Comparison of ENCODE assay signal across 18 mouse cellular contexts in genomic region chr9:99182121-99182520, GRCm38 (mm10). TPM values are rescaled to one million over a fixed set of nuclear protein-coding genes. Genes with fewer than 3 reads are reported as not detected.
DNase-seq lines count a peak whose midpoint lies in the region; ATAC-seq and TF ChIP-seq lines count a peak whose summit lies in the region.
"Had no signal": no experiment of that assay in that cellular context is flagged by ENCODE, and none has a peak within 500 bp of the region (broad histone marks: within the 10 kb centered on the region; RNA-seq: fewer than 3 reads in every experiment).

No protein-coding gene starts in this region.

- no peaks in the 10 kb centered on the region for H3K4me1 ChIP-seq in spleen, adult 2 months (ENCODE audit: control insufficient read depth, insufficient read depth, insufficient read length)
- no peaks in the 10 kb centered on the region for H3K4me1 ChIP-seq in intestine, embryonic 16.5 days (ENCODE audit: control insufficient read depth, insufficient read depth, low read length)
- no peaks in the 10 kb centered on the region for H3K4me1 ChIP-seq in intestine, embryonic 15.5 days (replicated peaks)
- H3K4me1 ChIP-seq: kidney, embryonic 15.5 days; limb, embryonic 10.5 days had no signal

- DNase-seq in spleen, adult 2 months (ENCODE audit: low read depth in 1 of 2, low spot score in 2 of 2), result no peak
- no peak for DNase-seq in spleen, adult 12 weeks (ENCODE audit: low spot score)
- DNase-seq in liver, result peak; percentile 41
- DNase-seq in lung, postnatal 14 days, result peak; percentile 1
- DNase-seq in cerebellum, postnatal 4 days (ENCODE audit: low spot score in 2 of 2), result no peak
- no peak for DNase-seq in urinary bladder, postnatal 10 days (ENCODE audit: low spot score)
- DNase-seq: cerebellum, postnatal 14 days; gastrocnemius, adult 2 months had no signal

- H3K9me3 ChIP-seq in intestine, embryonic 16.5 days (ENCODE audit: control insufficient read depth, low read length), result no peaks in the 10 kb centered on the region
- H3K9me3 ChIP-seq in intestine, embryonic 15.5 days, result no peaks in the 10 kb centered on the region
- H3K9me3 ChIP-seq: embryonic facial prominence, embryonic 13.5 days; forebrain, embryonic 13.5 days; heart, embryonic 13.5 days; kidney, embryonic 15.5 days; limb, embryonic 10.5 days had no signal

- H3K36me3 ChIP-seq in spleen, adult 2 months (ENCODE audit: control insufficient read depth, insufficient read depth, low read length), result no peaks in the 10 kb centered on the region
- no peaks in the 10 kb centered on the region for H3K36me3 ChIP-seq in intestine, embryonic 16.5 days (ENCODE audit: control insufficient read depth, insufficient read depth, low read length)
- H3K36me3 ChIP-seq in intestine, embryonic 15.5 days, result no peaks in the 10 kb centered on the region
- H3K36me3 ChIP-seq: embryonic facial prominence, embryonic 13.5 days; heart, embryonic 13.5 days; kidney, embryonic 15.5 days; limb, embryonic 10.5 days had no signal

- no peak for TF ChIP-seq POLR2A in spleen, adult 2 months (IDR thresholded peaks at IDR 0.05; ENCODE audit: low read depth, low read length)

- no peak for ATAC-seq in intestine, embryonic 16.5 days
- no peak for ATAC-seq in intestine, embryonic 15.5 days
- ATAC-seq: forebrain, embryonic 13.5 days; hindbrain, embryonic 16.5 days had no signal

- no peak overlapping the region for H3K4me2 ChIP-seq in intestine, embryonic 16.5 days (ENCODE audit: low read depth, low read length)
- no peak overlapping the region for H3K4me2 ChIP-seq in intestine, embryonic 15.5 days (replicated peaks)
- H3K4me2 ChIP-seq: embryonic facial prominence, embryonic 13.5 days; forebrain, embryonic 13.5 days; heart, embryonic 13.5 days; kidney, embryonic 15.5 days had no signal

- WGBS in spleen, adult 2 months, result 28% methylated on average over 7 of the region's 7 CpGs
- 89% methylated on average over 7 of the region's 7 CpGs for WGBS in intestine, embryonic 16.5 days
- WGBS in intestine, embryonic 15.5 days, result 84% methylated on average over 7 of the region's 7 CpGs

- H3K27me3 ChIP-seq in spleen, adult 2 months (ENCODE audit: control insufficient read depth, insufficient read depth, low read length), result no peaks in the 10 kb centered on the region
- H3K27me3 ChIP-seq in intestine, embryonic 16.5 days (replicated peaks; ENCODE audit: control insufficient read depth, insufficient read depth, low read length), result no peaks in the 10 kb centered on the region
- H3K27me3 ChIP-seq in intestine, embryonic 15.5 days (replicated peaks), result no peaks in the 10 kb centered on the region
- H3K27me3 ChIP-seq: embryonic facial prominence, embryonic 13.5 days; forebrain, embryonic 13.5 days; heart, embryonic 13.5 days; kidney, embryonic 15.5 days had no signal

- no peak overlapping the region for H3K9ac ChIP-seq in intestine, embryonic 16.5 days (ENCODE audit: low read depth, low read length)
- no peak overlapping the region for H3K9ac ChIP-seq in intestine, embryonic 15.5 days
- H3K9ac ChIP-seq: embryonic facial prominence, embryonic 13.5 days; forebrain, embryonic 13.5 days; heart, embryonic 13.5 days; kidney, embryonic 15.5 days had no signal

- peak overlapping the region; percentile 36 for H3K27ac ChIP-seq in spleen, adult 2 months (ENCODE audit: insufficient read depth, low read length)
- no peak overlapping the region for H3K27ac ChIP-seq in intestine, embryonic 16.5 days (ENCODE audit: low read length)
- H3K27ac ChIP-seq in intestine, embryonic 15.5 days, result no peak overlapping the region
- H3K27ac ChIP-seq: embryonic facial prominence, embryonic 13.5 days; forebrain, embryonic 13.5 days; gastrocnemius, adult 2 months; heart, embryonic 13.5 days; kidney, embryonic 15.5 days; limb, embryonic 10.5 days had no signal

- no peak overlapping the region for H3K4me3 ChIP-seq in spleen, adult 2 months (ENCODE audit: extremely low read depth, insufficient read depth, insufficient read length)
- H3K4me3 ChIP-seq in intestine, embryonic 16.5 days (ENCODE audit: low read length), result no peak overlapping the region
- H3K4me3 ChIP-seq in intestine, embryonic 15.5 days (replicated peaks), result no peak overlapping the region
- H3K4me3 ChIP-seq: embryonic facial prominence, embryonic 13.5 days; forebrain, embryonic 13.5 days; gastrocnemius, adult 2 months; heart, embryonic 13.5 days; kidney, embryonic 15.5 days; limb, embryonic 10.5 days had no signal

- TF ChIP-seq CTCF in spleen, adult 2 months (IDR thresholded peaks at IDR 0.05; ENCODE audit: extremely low read depth, insufficient read depth, insufficient read length, insufficient replicate concordance), result no peak

RNA-seq across cellular contexts. Expression of gene Pik3cb, which starts 41.7 kb away (rescaled TPM):
- 2.9 TPM in 2 replicates for polyA plus RNA-seq in spleen, adult 2 months (2012; rRNA removed)
- 0.72 and 0.73 TPM in 2 replicates for polyA plus RNA-seq in intestine, embryonic 16.5 days (2015; fragmentation: Nextera tagmentation; extraction: Ambion mirVana)
- polyA plus RNA-seq in intestine, embryonic 15.5 days (2015; fragmentation: Nextera tagmentation; extraction: Ambion mirVana), result 1.1 and 1.4 TPM in 2 replicates

RNA-seq across cellular contexts. Expression of gene Faiml, which starts 54.9 kb away (rescaled TPM):
- not detected in 2 replicates for polyA plus RNA-seq in spleen, adult 2 months (2012; rRNA removed)
- polyA plus RNA-seq in intestine, embryonic 16.5 days (2015; fragmentation: Nextera tagmentation; extraction: Ambion mirVana), result not detected in 2 replicates
- not detected in 2 replicates for polyA plus RNA-seq in intestine, embryonic 15.5 days (2015; fragmentation: Nextera tagmentation; extraction: Ambion mirVana)
- polyA plus RNA-seq: embryonic facial prominence, embryonic 13.5 days; forebrain, embryonic 13.5 days; heart, embryonic 13.5 days; hindbrain, embryonic 16.5 days; kidney, embryonic 15.5 days; limb, embryonic 10.5 days; neural tube, embryonic 11.5 days; thymus, postnatal 0 days had no signal

Comparison
In these comparisons a context has a peak if more than half of its experiments do, and no peak if none do; other contexts are left out.
1. DNase-seq: peak in liver (single experiment) and lung, postnatal 14 days (single experiment); none in spleen, adult 2 months (0 of 2), spleen, adult 12 weeks (single experiment), cerebellum, postnatal 4 days (0 of 2) and urinary bladder, postnatal 10 days (single experiment).